Mouse (Mus musculus): ENCODE measurements around the gene Aven. TPM values are rescaled to one million over a fixed set of nuclear protein-coding genes. Genes with fewer than 3 reads are reported as not detected.

Aven gene
- polyA plus RNA-seq, 1 experiment from 2014 or later: 7.6 TPM

DNA sequence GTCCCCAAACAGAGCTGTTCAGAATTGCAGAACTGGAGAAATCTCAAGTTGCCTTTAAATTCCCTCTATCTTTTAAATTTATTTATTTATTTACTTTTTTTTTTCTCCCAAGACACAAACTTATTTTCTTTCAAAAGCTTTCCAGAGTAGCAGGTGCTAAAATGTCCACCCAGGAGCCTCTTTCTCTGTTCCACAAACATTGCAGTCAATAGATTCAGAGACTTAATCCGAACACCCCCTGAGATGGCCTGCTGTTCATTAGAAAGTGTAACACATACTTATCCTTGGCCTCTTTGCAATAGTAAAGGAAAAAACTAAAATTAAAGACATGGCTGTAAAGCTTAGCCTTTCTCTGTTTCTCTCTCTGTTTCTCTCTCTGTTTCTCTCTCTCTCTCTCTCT is 184.5 kb downstream of the Aven start:
- no peaks in the 10 kb centered on the region for H3K27me3 ChIP-seq (ENCODE audit: control insufficient read depth, insufficient read depth, low read length)
- no peak for ATAC-seq (replicated peaks; ENCODE audit: insufficient number of reproducible peaks, low FRiP score, low TSS enrichment)
- WGBS (ENCODE audit: insufficient replicate concordance): 61% methylated on average over 1 of the region's 1 CpGs

GRCm38 (mm10) chr2:112681817-112682216 is 189.1 kb downstream of the Aven start:
- H3K4me3 ChIP-seq (ENCODE audit: low read depth, low read length): no peak overlapping the region
- no peaks in the 10 kb centered on the region for H3K4me1 ChIP-seq (ENCODE audit: control insufficient read depth, insufficient read depth, low read length)
- 65% methylated on average over 5 of the region's 5 CpGs for WGBS (ENCODE audit: insufficient replicate concordance)

More for the DNA sequence above, 184.5 kb downstream of the Aven start:
- Histone ChIP-seq H3K9me3 (replicated peaks; ENCODE audit: control insufficient read depth, low read length) (no peaks in the 10 kb centered on the region), H3K4me2 (no peak overlapping the region), H3K9ac (ENCODE audit: low read depth, low read length) (no peak overlapping the region), H3K27ac (ENCODE audit: low read depth, low read length) (no peak overlapping the region), H3K4me1 (ENCODE audit: control insufficient read depth, insufficient read depth, low read length) (no peaks in the 10 kb centered on the region), H3K4me3 (ENCODE audit: low read depth, low read length) (no peak overlapping the region), H3K36me3 (ENCODE audit: control insufficient read depth, insufficient read depth, low read length) (no peaks in the 10 kb centered on the region)

More at GRCm38 (mm10) chr2:112681817-112682216, 189.1 kb downstream of the Aven start:
- Histone ChIP-seq H3K9me3 (replicated peaks; ENCODE audit: control insufficient read depth, low read length) (no peaks in the 10 kb centered on the region), H3K36me3 (ENCODE audit: control insufficient read depth, insufficient read depth, low read length) (no peaks in the 10 kb centered on the region), H3K4me2 (no peak overlapping the region), H3K27ac (ENCODE audit: low read depth, low read length) (no peak overlapping the region), H3K27me3 (ENCODE audit: control insufficient read depth, insufficient read depth, low read length) (no peaks in the 10 kb centered on the region), H3K9ac (ENCODE audit: low read depth, low read length) (no peak overlapping the region)
- no peak for ATAC-seq (replicated peaks; ENCODE audit: insufficient number of reproducible peaks, low FRiP score, low TSS enrichment)

Small RNAs within 50 kb of the gene (microRNA-seq; reads per million reads assigned to microRNA genes)
- not detected for gene Gm44374 (ENCODE audit: borderline number of aligned reads)

Other genes with a start within 250 kb of the Aven start
- gene Nutm1, start 233.7 kb upstream of the Aven start, polyA plus RNA-seq (2014; fragmentation: Nextera tagmentation; extraction: Ambion mirVana): 0.04 TPM in 1 of 2 replicates, not detected in the other
- gene Nop10, start 231.0 kb upstream of the Aven start, polyA plus RNA-seq (2014; fragmentation: Nextera tagmentation; extraction: Ambion mirVana): 157 and 168 TPM in 2 replicates
- gene Slc12a6, start 227.1 kb upstream of the Aven start, polyA plus RNA-seq (2014; fragmentation: Nextera tagmentation; extraction: Ambion mirVana): 12.8 and 15.0 TPM in 2 replicates
- gene Gm21985, start 226.7 kb upstream of the Aven start, polyA plus RNA-seq (2014; fragmentation: Nextera tagmentation; extraction: Ambion mirVana): 0.06 TPM in 1 of 2 replicates, not detected in the other
- 92.1 and 101 TPM in 2 replicates for gene Emc4, start 124.9 kb upstream of the Aven start, polyA plus RNA-seq (2014; fragmentation: Nextera tagmentation; extraction: Ambion mirVana)
- 30.8 and 35.0 TPM in 2 replicates for gene Katnbl1, start 113.8 kb upstream of the Aven start, polyA plus RNA-seq (2014; fragmentation: Nextera tagmentation; extraction: Ambion mirVana)
- 15.9 and 17.8 TPM in 2 replicates for gene Emc7, start 38.0 kb upstream of the Aven start, polyA plus RNA-seq (2014; fragmentation: Nextera tagmentation; extraction: Ambion mirVana)
- gene Chrm5, start 12.2 kb upstream of the Aven start, polyA plus RNA-seq (2014; fragmentation: Nextera tagmentation; extraction: Ambion mirVana): not detected in 2 replicates